Mouse (Mus musculus): ENCODE measurements at regions not wholly inside any gene's neighbourhood (a gene's known extent, or its start where the extent isn't known, plus 50 kb on each side); places are given as distances from the start of the nearest gene placed in this dataset.

DNA sequence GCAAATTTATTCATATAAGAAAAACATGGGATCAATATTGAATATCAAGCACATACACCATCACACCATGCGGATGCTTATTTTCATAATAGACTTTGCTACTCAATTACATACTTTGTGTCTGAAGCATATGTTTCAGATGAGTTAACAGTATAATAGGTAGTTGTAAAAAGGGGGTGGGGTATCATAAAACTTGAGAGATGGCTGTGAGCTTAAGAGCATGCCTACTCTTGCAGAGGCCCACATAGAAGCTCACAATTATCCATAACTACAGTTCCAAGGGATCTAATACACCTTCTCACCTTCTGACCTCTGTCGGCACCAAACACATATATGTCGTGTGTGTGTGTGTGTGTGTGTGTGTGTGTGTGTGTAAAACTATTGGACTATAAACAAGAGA, 597.7 kb upstream of the Intu start:
- no peak for TF ChIP-seq CEBPB (IDR thresholded peaks at IDR 0.05; ENCODE audit: low read depth)
- TF ChIP-seq FOSL1 (IDR thresholded peaks at IDR 0.05; ENCODE audit: insufficient read depth, low read length, poor library complexity, severe bottlenecking): no peak
- TF ChIP-seq MYOG (IDR thresholded peaks at IDR 0.05; ENCODE audit: control insufficient read depth, extremely low read depth, insufficient read length): no peak
- TF ChIP-seq USF1 (IDR thresholded peaks at IDR 0.05; ENCODE audit: low read depth): no peak
- TF ChIP-seq MAX (IDR thresholded peaks at IDR 0.05): no peak
- no peak for TF ChIP-seq CTCF (IDR thresholded peaks at IDR 0.05; ENCODE audit: control insufficient read depth, insufficient read depth, insufficient read length)
- no peak for TF ChIP-seq MYOD1 (IDR thresholded peaks at IDR 0.05; ENCODE audit: control insufficient read depth, insufficient read length, low read depth)
- no peak overlapping the region for H3ac ChIP-seq (ENCODE audit: control insufficient read depth, insufficient read length, low read depth)
- H3K27me3 ChIP-seq (ENCODE audit: control insufficient read depth, insufficient read depth, insufficient read length): no peaks in the 10 kb centered on the region
- H3K79me3 ChIP-seq (ENCODE audit: low read depth): no peaks in the 10 kb centered on the region
- no peaks in the 10 kb centered on the region for H3K36me3 ChIP-seq (ENCODE audit: control insufficient read depth, insufficient read depth)
- no peaks in the 10 kb centered on the region for H3K79me2 ChIP-seq (ENCODE audit: control insufficient read depth, insufficient read depth)
- no peak overlapping the region for H3K4me3 ChIP-seq (ENCODE audit: insufficient read depth, poor library complexity, severe bottlenecking)

DNA sequence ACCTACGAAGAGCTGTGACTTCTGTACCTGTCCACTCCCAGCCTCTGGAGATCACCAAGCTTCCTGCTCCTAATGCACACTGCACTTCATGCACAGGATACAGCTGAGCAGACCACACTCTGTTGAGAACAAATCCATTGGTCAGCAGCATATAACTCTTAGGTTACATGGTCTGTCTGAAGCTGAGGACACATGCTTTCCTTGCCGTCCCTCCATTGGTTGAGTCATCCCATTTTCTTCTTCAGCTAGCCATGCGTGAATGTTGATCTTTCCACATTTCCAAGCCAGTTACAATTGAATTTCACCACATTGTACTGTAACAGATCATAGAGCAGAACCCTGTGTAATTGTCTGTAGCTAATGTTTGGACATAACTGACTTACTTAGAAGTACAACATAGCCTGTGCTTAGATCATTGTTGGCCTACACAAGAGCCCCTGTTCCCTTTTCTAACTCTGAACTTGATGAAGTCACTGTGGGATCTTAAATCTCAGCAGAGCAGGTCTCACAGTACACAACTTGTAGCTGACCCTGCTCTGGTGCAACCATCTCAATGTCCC, 593.3 kb upstream of the Intu start:
- Histone ChIP-seq H3ac (ENCODE audit: control insufficient read depth, insufficient read length, low read depth) (no peak overlapping the region), H3K4me3 (ENCODE audit: insufficient read depth, poor library complexity, severe bottlenecking) (no peak overlapping the region)
- TF ChIP-seq USF1 (IDR thresholded peaks at IDR 0.05; ENCODE audit: low read depth) (no peak), FOSL1 (IDR thresholded peaks at IDR 0.05; ENCODE audit: insufficient read depth, low read length, poor library complexity, severe bottlenecking) (no peak), MYOD1 (IDR thresholded peaks at IDR 0.05; ENCODE audit: control insufficient read depth, insufficient read length, low read depth) (no peak), MYOG (IDR thresholded peaks at IDR 0.05; ENCODE audit: control insufficient read depth, extremely low read depth, insufficient read length) (no peak), MAX (IDR thresholded peaks at IDR 0.05) (no peak)

DNA sequence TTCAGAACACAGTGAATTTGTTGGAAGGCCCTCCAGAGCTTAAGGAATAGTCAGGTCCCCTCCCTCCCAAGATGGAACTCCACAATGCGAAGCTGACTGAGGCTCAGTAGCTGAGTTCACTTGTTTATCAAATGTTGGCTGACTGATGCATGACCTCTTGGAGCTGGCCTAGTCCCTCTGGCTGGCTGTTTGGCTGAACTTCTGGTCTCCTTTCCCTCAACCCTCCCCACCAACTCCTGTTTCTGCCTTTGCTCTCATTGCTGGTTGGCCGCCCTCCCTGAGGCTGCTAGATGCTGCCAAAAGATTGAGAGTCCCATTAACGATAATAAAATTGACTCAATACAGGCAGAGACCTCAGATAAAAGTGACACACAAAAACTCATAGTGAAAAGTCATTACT, 586.5 kb upstream of the Intu start:
- Histone ChIP-seq H3ac (ENCODE audit: control insufficient read depth, insufficient read length, low read depth) (no peak overlapping the region), H3K4me3 (ENCODE audit: insufficient read depth, poor library complexity, severe bottlenecking) (no peak overlapping the region), H3K79me3 (ENCODE audit: low read depth) (no peaks in the 10 kb centered on the region), H3K36me3 (ENCODE audit: control insufficient read depth, insufficient read depth) (no peaks in the 10 kb centered on the region), H3K27me3 (ENCODE audit: control insufficient read depth, insufficient read depth, insufficient read length) (no peaks in the 10 kb centered on the region), H3K79me2 (ENCODE audit: control insufficient read depth, insufficient read depth) (no peaks in the 10 kb centered on the region)
- no peak for TF ChIP-seq CEBPB (IDR thresholded peaks at IDR 0.05; ENCODE audit: low read depth)

More for the DNA sequence above, 593.3 kb upstream of the Intu start:
- Histone ChIP-seq H3K27me3 (ENCODE audit: control insufficient read depth, insufficient read depth, insufficient read length) (no peaks in the 10 kb centered on the region), H3K79me3 (ENCODE audit: low read depth) (no peaks in the 10 kb centered on the region), H3K79me2 (ENCODE audit: control insufficient read depth, insufficient read depth) (no peaks in the 10 kb centered on the region), H3K36me3 (ENCODE audit: control insufficient read depth, insufficient read depth) (no peaks in the 10 kb centered on the region)

DNA sequence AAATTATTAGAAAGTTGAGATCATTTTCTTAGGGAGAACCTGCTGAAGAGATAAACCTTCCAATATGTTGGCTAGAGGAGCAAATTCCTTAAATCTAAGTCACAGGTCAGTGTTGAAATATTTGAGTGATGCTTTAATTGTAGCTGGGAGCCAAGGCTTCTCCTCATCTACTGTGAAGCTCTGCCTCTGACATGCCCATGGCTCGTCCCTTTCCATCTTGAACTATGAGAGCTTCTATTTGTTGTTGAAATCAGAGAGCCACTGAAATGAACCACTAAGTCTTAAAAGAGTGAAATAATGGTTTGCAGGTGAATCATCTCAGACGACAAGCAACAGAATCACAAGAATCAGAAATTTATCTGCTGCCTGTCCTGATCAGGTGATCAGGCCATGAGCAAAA, 579.0 kb upstream of the Intu start:
- H3K79me2 ChIP-seq (ENCODE audit: control insufficient read depth, insufficient read depth): no peaks in the 10 kb centered on the region
- H3K27me3 ChIP-seq (ENCODE audit: control insufficient read depth, insufficient read depth, insufficient read length): no peaks in the 10 kb centered on the region
- no peaks in the 10 kb centered on the region for H3K79me3 ChIP-seq (ENCODE audit: low read depth)
- H3ac ChIP-seq (ENCODE audit: control insufficient read depth, insufficient read length, low read depth): no peak overlapping the region
- no peaks in the 10 kb centered on the region for H3K36me3 ChIP-seq (ENCODE audit: control insufficient read depth, insufficient read depth)
- no peak overlapping the region for H3K4me3 ChIP-seq (ENCODE audit: insufficient read depth, poor library complexity, severe bottlenecking)
- TF ChIP-seq MYOD1 (IDR thresholded peaks at IDR 0.05; ENCODE audit: control insufficient read depth, insufficient read length, low read depth) (no peak), CEBPB (IDR thresholded peaks at IDR 0.05; ENCODE audit: low read depth) (no peak), FOSL1 (IDR thresholded peaks at IDR 0.05; ENCODE audit: insufficient read depth, low read length, poor library complexity, severe bottlenecking) (no peak), CTCF (IDR thresholded peaks at IDR 0.05; ENCODE audit: control insufficient read depth, insufficient read depth, insufficient read length) (no peak), USF1 (IDR thresholded peaks at IDR 0.05; ENCODE audit: low read depth) (no peak), MAX (IDR thresholded peaks at IDR 0.05) (no peak), MYOG (IDR thresholded peaks at IDR 0.05; ENCODE audit: control insufficient read depth, extremely low read depth, insufficient read length) (no peak)

DNA sequence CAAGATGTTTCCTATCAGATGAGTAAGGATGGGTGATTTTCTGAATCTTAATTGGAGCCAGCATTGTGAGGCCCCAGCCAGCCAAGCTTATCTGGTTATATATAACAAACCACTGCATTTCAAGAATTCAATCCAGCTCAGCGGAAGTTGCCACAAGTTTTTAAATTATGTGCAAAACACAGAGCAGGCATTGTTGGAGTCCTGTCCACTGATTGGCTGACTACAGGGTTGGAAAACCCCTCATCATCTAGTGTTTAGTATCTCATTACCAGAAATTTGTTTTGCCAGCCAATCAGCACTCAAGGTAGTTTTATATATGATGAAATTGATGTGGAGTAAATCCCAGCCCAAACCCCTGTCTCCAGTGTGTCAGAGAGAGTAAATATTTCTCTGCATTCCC, 578.5 kb upstream of the Intu start:
- Histone ChIP-seq H3K4me3 (ENCODE audit: insufficient read depth, poor library complexity, severe bottlenecking) (no peak overlapping the region), H3K36me3 (ENCODE audit: control insufficient read depth, insufficient read depth) (no peaks in the 10 kb centered on the region), H3K27me3 (ENCODE audit: control insufficient read depth, insufficient read depth, insufficient read length) (no peaks in the 10 kb centered on the region), H3K79me3 (ENCODE audit: low read depth) (no peaks in the 10 kb centered on the region), H3ac (ENCODE audit: control insufficient read depth, insufficient read length, low read depth) (no peak overlapping the region), H3K79me2 (ENCODE audit: control insufficient read depth, insufficient read depth) (no peaks in the 10 kb centered on the region)
- TF ChIP-seq FOSL1 (IDR thresholded peaks at IDR 0.05; ENCODE audit: insufficient read depth, low read length, poor library complexity, severe bottlenecking) (no peak), CTCF (IDR thresholded peaks at IDR 0.05; ENCODE audit: control insufficient read depth, insufficient read depth, insufficient read length) (no peak), CEBPB (IDR thresholded peaks at IDR 0.05; ENCODE audit: low read depth) (no peak), USF1 (IDR thresholded peaks at IDR 0.05; ENCODE audit: low read depth) (no peak), MYOD1 (IDR thresholded peaks at IDR 0.05; ENCODE audit: control insufficient read depth, insufficient read length, low read depth) (no peak), MAX (IDR thresholded peaks at IDR 0.05) (no peak)

DNA sequence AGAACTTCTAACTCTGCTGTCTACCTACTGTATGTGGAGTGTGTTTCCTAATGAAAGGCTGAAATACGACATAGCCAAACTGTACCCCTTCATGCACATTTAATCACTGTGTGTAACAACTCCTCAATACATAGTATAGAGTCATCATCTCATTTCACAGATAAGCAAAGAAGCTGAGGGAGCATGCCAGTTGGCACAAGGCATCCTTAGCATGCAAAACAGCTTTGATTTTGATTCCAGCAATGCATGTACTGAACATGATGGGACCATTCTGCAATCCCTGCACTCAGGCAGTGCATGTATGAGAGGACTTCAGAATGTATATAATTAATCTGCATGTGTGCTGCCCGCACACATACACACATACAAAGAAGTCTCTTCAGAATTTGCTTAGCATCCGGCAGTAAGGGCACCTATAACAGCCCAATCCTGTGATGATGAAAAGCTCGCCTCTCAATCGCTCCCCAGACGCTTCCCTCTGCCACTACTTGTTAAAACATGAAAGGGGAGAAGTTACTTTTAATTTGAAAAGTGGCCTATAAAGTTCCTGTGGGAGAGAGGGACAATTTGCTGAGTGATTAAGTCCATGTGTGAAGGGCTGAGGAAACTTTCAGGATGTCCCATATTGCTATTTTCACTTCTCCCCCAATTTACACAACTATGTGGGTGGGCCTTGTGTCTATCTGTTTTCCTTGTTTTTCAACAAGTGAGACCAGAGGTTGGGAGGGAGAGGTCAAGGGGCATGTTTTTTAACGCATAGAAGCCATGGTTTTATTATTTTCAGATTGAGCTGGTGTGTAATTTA, 569.0 kb upstream of the Intu start:
- TF ChIP-seq MYOG (IDR thresholded peaks at IDR 0.05; ENCODE audit: control insufficient read depth, extremely low read depth, insufficient read length) (no peak), MAX (IDR thresholded peaks at IDR 0.05) (no peak), CTCF (IDR thresholded peaks at IDR 0.05; ENCODE audit: control insufficient read depth, insufficient read depth, insufficient read length) (no peak), MYOD1 (IDR thresholded peaks at IDR 0.05; ENCODE audit: control insufficient read depth, insufficient read length, low read depth) (no peak), FOSL1 (IDR thresholded peaks at IDR 0.05; ENCODE audit: insufficient read depth, low read length, poor library complexity, severe bottlenecking) (no peak), CEBPB (IDR thresholded peaks at IDR 0.05; ENCODE audit: low read depth) (no peak), USF1 (IDR thresholded peaks at IDR 0.05; ENCODE audit: low read depth) (no peak)
- H3ac ChIP-seq (ENCODE audit: control insufficient read depth, insufficient read length, low read depth): no peak overlapping the region
- H3K27me3 ChIP-seq (ENCODE audit: control insufficient read depth, insufficient read depth, insufficient read length): no peaks in the 10 kb centered on the region
- H3K79me3 ChIP-seq (ENCODE audit: low read depth): no peaks in the 10 kb centered on the region
- H3K79me2 ChIP-seq (ENCODE audit: control insufficient read depth, insufficient read depth): no peaks in the 10 kb centered on the region
- H3K36me3 ChIP-seq (ENCODE audit: control insufficient read depth, insufficient read depth): no peaks in the 10 kb centered on the region
- H3K4me3 ChIP-seq (ENCODE audit: insufficient read depth, poor library complexity, severe bottlenecking): no peak overlapping the region

All from C2C12 (cell line).